Mouse (Mus musculus) C2C12 (cell line): ENCODE results near the gene Asb18.

Source experiments
- CEBPB ChIP-seq: IDR thresholded peaks from one replicate; pipeline ENCODE4 v1.6.1; 2011; ENCODE audit warnings: low read depth, mild to moderate bottlenecking, control low read depth, moderate library complexity
- CTCF ChIP-seq: IDR thresholded peaks from one replicate; pipeline ENCODE4 v1.5.1; 2011; ENCODE audit not compliant: control insufficient read depth, insufficient read depth, insufficient read length
- FOSL1 ChIP-seq: IDR thresholded peaks from one replicate; pipeline ENCODE4 v1.8.0; 2011; ENCODE audit warnings: mild to moderate bottlenecking, low read length; ENCODE audit not compliant: poor library complexity, insufficient read depth, severe bottlenecking
- MAX ChIP-seq: IDR thresholded peaks from one replicate; pipeline ENCODE4 v1.6.1; 2011; ENCODE audit warnings: mild to moderate bottlenecking, control low read depth
- MYOG ChIP-seq: IDR thresholded peaks from one replicate; pipeline ENCODE4 v1.6.1; 2011; ENCODE audit not compliant: control insufficient read depth, insufficient read length; ENCODE audit errors: extremely low read depth
- USF1 ChIP-seq: IDR thresholded peaks from one replicate; pipeline ENCODE4 v1.6.1; 2011; ENCODE audit warnings: low read depth, mild to moderate bottlenecking, control low read depth, moderate library complexity

DNA sequence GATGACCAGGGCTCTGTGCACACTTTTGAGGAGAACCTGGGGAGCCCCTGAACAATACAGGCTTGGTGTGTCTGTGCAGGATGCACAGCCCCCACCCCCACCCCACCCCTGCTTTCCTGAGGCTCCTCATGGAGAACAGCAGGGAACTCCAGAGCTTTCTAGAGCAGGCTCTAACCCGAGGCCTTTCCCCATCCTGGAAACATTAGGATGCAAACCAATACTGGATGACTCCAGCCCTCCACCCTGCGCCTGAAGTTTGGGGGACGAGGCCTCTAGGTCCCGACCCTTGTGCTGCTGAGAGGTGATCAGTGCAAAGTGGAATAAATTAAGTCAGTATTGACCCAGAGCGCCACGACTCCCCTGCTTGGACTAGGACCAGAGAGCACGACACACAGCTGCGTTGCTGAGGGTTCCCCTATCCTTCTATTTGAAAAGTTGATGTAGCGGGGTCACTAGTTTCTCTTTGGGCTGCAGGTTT, 87.8 kb downstream of the Asb18 start:
- TF ChIP-seq CTCF: no peak
- TF ChIP-seq MYOG: no peak
- no peak for TF ChIP-seq CEBPB
- TF ChIP-seq MAX: no peak
- TF ChIP-seq USF1: no peak
- no peak for TF ChIP-seq FOSL1
